Mouse (Mus musculus) heart, postnatal 0 days (tissue): ENCODE data around the gene Sestd1. TPM values are rescaled to one million over a fixed set of nuclear protein-coding genes. Genes with fewer than 3 reads are reported as not detected.

Experiments used
- ATAC-seq: fragments of 200-750 bp; cut with Nextera tagmentation; 2 replicates; pipeline ENCODE4 v1.8.0; 2017; ENCODE audit warnings: low read depth, moderate number of reproducible peaks, moderate library complexity; ENCODE audit not compliant: insufficient read depth
- DNase-seq: peaks from one replicate; pipeline ENCODE4 v3.0.0-alpha.2; 2016; ENCODE audit warnings: low spot score
- H3K27ac ChIP-seq: fragments of 300-500 bp; sonication (generic); 2 replicates; pipeline ENCODE4 v1.5.1; 2014; ENCODE audit warnings: low read depth, mild to moderate bottlenecking
- H3K27me3 ChIP-seq: fragments of 300-500 bp; sonication (generic); 2 replicates; pipeline ENCODE4 v1.6.1; 2014; ENCODE audit warnings: low read length, mixed read lengths; ENCODE audit not compliant: control insufficient read depth, insufficient read depth
- H3K36me3 ChIP-seq: fragments of 300-500 bp; sonication (generic); replicated peaks from 2 replicates; pipeline ENCODE4 v1.6.1; 2014; ENCODE audit warnings: low read length, mixed read lengths; ENCODE audit not compliant: control insufficient read depth, insufficient read depth
- H3K4me1 ChIP-seq: fragments of 300-500 bp; sonication (generic); 2 replicates; pipeline ENCODE4 v1.6.1; 2014; ENCODE audit warnings: antibody characterized with exemption; ENCODE audit not compliant: control insufficient read depth, insufficient read depth
- H3K4me2 ChIP-seq: fragments of 300-500 bp; sonication (generic); 2 replicates; pipeline ENCODE4 v1.6.1; 2014; ENCODE audit warnings: low read depth, mild to moderate bottlenecking, low read length, moderate library complexity
- H3K4me3 ChIP-seq: fragments of 300-500 bp; sonication (generic); 2 replicates; pipeline ENCODE4 v1.5.1; 2014; ENCODE audit warnings: low read depth, low read length
- H3K9ac ChIP-seq: fragments of 300-500 bp; sonication (generic); replicated peaks from 2 replicates; pipeline ENCODE4 v1.6.1; 2014; ENCODE audit warnings: low read depth, low read length, mixed read lengths
- H3K9me3 ChIP-seq: fragments of 300-500 bp; sonication (generic); replicated peaks from 2 replicates; pipeline ENCODE4 v1.6.1; 2016; ENCODE audit warnings: low read length; ENCODE audit not compliant: control insufficient read depth
- CTCF ChIP-seq: IDR thresholded peaks from 2 replicates; pipeline ENCODE4 v1.5.1; 2016; ENCODE audit warnings: antibody characterized with exemption, control low read depth, low read depth
- EP300 ChIP-seq: IDR thresholded peaks from 2 replicates; pipeline ENCODE4 v1.6.1; 2016; ENCODE audit warnings: antibody characterized with exemption, low read depth
- WGBS: fragments of 180-500 bp; shearing (Covaris S2); extraction: QIAGEN DNeasy Blood & Tissue Kit; methylation state at CpG from one replicate; pipeline ENCODE4 v1.1.7; 2014; 5-methylcytosine and 5-hydroxymethylcytosine counted together
- polyA plus RNA-seq: library from polyadenylated mRNA; unstranded; fragments of >200 nt; fragmentation: Nextera tagmentation; extraction: Ambion mirVana; gene quantifications from 2 replicates; pipeline ENCODE4 v1.2.1, GENCODE M21; 2015
- total RNA-seq: library from RNA; depleted of rRNA; stranded (reverse); fragments of >200 nt; gene quantifications from 2 replicates; pipeline ENCODE4 v1.2.3, GENCODE M21; 2014; ENCODE audit warnings: low replicate concordance

The Sestd1 gene
- total and polyA plus RNA-seq, 2 experiments from 2014 or later = 9.7 to 9.8 TPM

GRCm38 (mm10) chr2:77270781-77271180 lies 9.6 kb downstream of the Sestd1 start:
- no peak overlapping the region for H3K4me3 ChIP-seq
- peaks cover 31% of the 10 kb centered on the region for H3K4me1 ChIP-seq
- no peak overlapping the region for H3K27ac ChIP-seq
- ATAC-seq = no peak
- H3K36me3 ChIP-seq = no peaks in the 10 kb centered on the region
- DNase-seq = no peak
- no peak overlapping the region for H3K4me2 ChIP-seq
- H3K27me3 ChIP-seq = no peaks in the 10 kb centered on the region
- 76% methylated on average over 7 of the region's 7 CpGs for WGBS
- H3K9me3 ChIP-seq = no peaks in the 10 kb centered on the region
- TF ChIP-seq CTCF (no peak), EP300 (no peak)
- H3K9ac ChIP-seq = no peak overlapping the region

DNA sequence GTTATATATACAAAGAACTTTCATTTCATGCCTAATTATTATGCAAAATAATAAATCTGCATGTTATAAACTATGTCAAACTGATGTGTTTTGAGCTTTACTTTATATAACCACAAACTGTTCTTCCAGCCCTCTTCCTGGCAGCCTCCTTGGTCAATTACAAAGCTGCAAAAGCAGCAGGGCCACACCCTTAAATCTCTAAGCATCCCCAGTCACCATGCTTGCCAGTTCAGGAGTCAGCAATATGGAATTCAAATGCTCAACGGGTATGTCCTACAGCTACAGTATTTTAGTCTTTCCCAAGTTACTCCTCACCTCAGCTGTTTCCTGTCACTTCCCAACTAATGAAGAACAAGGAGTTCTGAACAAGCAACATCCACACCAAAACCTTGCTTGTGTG lies 10.3 kb downstream of the Sestd1 start:
- TF ChIP-seq EP300 = no peak
- TF ChIP-seq CTCF = no peak
- no peaks in the 10 kb centered on the region for H3K9me3 ChIP-seq

GRCm38 (mm10) chr2:77268612-77269239 lies 11.7 kb downstream of the Sestd1 start:
- TF ChIP-seq EP300 (no peak), CTCF (no peak)
- Histone ChIP-seq H3K27ac (no peak overlapping the region), H3K4me1 (peaks cover 34% of the 10 kb centered on the region), H3K9me3 (no peaks in the 10 kb centered on the region), H3K9ac (no peak overlapping the region), H3K36me3 (no peaks in the 10 kb centered on the region), H3K4me2 (no peak overlapping the region), H3K4me3 (no peak overlapping the region), H3K27me3 (no peaks in the 10 kb centered on the region)
- no peak for DNase-seq
- 74% methylated on average over 5 of the region's 5 CpGs for WGBS
- ATAC-seq = no peak

More for the DNA sequence above, 10.3 kb downstream of the Sestd1 start:
- WGBS = 35% methylated on average over 1 of the region's 1 CpGs
- Histone ChIP-seq H3K4me1 (peaks cover 26% of the 10 kb centered on the region), H3K27me3 (no peaks in the 10 kb centered on the region), H3K27ac (no peak overlapping the region), H3K9ac (no peak overlapping the region), H3K4me3 (no peak overlapping the region), H3K36me3 (no peaks in the 10 kb centered on the region), H3K4me2 (no peak overlapping the region)
- DNase-seq (no peak), ATAC-seq (no peak)

GRCm38 (mm10) chr2:77266931-77267330 lies 13.5 kb downstream of the Sestd1 start:
- Histone ChIP-seq H3K4me3 (no peak overlapping the region), H3K4me2 (no peak overlapping the region), H3K9ac (no peak overlapping the region), H3K36me3 (no peaks in the 10 kb centered on the region), H3K4me1 (peaks cover 50% of the 10 kb centered on the region), H3K27ac (no peak overlapping the region), H3K27me3 (no peaks in the 10 kb centered on the region), H3K9me3 (no peaks in the 10 kb centered on the region)
- DNase-seq (no peak), ATAC-seq (no peak)
- TF ChIP-seq EP300 = no peak
- no peak for TF ChIP-seq CTCF
- WGBS = 98% methylated on average over 2 of the region's 2 CpGs

DNA sequence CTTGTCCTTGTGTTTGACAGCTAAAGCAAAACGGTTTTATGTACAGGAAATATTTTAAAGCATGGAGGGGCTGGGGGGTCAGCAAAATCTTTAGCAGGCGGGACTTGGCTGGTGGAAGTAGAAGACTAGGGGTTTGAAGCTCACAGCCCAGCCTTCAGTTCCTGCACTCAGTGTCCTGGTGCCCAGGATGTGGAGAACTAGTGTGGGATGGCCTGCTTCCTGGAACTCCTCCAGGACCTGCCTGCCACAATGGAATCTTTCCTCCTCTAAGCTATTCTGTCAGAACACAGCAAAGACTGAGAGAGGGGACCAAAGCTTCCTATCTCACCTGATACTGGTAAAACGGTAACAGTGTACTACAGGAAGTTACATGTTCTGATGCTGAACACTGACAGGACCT lies 14.4 kb downstream of the Sestd1 start:
- H3K4me3 ChIP-seq = no peak overlapping the region
- no peak for TF ChIP-seq EP300
- no peak for TF ChIP-seq CTCF
- no peak overlapping the region for H3K9ac ChIP-seq
- DNase-seq = no peak
- H3K27ac ChIP-seq = no peak overlapping the region
- H3K4me2 ChIP-seq = no peak overlapping the region
- peaks cover 53% of the 10 kb centered on the region for H3K4me1 ChIP-seq
- H3K27me3 ChIP-seq = no peaks in the 10 kb centered on the region
- no peaks in the 10 kb centered on the region for H3K9me3 ChIP-seq
- no peak for ATAC-seq
- 47% methylated on average over 3 of the region's 3 CpGs for WGBS
- H3K36me3 ChIP-seq = no peaks in the 10 kb centered on the region

DNA sequence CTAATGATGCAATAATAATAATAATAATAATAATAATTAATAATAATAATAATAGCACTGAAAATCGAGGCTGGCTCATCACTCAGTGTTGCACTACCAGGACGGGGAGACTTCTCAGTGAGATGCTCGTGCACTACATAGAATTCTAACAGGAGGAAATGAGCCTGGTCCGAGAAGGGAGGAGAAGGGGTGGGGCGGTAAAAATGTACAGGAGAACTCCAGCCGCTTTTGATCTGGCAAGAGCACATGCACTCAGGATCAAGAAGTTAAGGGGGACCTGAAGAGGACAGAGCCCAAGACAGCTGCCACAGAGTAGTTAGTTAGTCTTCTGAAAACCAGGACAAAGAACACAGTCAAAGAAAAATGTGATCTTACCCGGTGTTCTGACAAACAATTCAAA lies 15.1 kb downstream of the Sestd1 start:
- Histone ChIP-seq H3K4me3 (no peak overlapping the region), H3K9ac (no peak overlapping the region), H3K36me3 (no peaks in the 10 kb centered on the region), H3K9me3 (no peaks in the 10 kb centered on the region), H3K4me1 (peaks cover 50% of the 10 kb centered on the region), H3K27me3 (no peaks in the 10 kb centered on the region), H3K4me2 (no peak overlapping the region), H3K27ac (no peak overlapping the region)
- ATAC-seq = no peak
- TF ChIP-seq CTCF = no peak
- no peak for TF ChIP-seq EP300
- no peak for DNase-seq
- WGBS = 70% methylated on average over 7 of the region's 7 CpGs
